Mouse (Mus musculus): ENCODE results near the gene Ier3. TPM values are rescaled to one million over a fixed set of nuclear protein-coding genes. Genes with fewer than 3 reads are reported as not detected.

Gene Ier3
- polyA plus RNA-seq (2016; fragmentation: Nextera tagmentation; extraction: Ambion mirVana), result 3.7 and 4.4 TPM in 2 replicates

- Histone ChIP-seq H3K9me3 (no peaks in the 10 kb centered on the region), H3K36me3 (replicated peaks) (peaks cover 26% of the 10 kb centered on the region), H3K27me3 (replicated peaks; ENCODE audit: low read depth, poor library complexity, severe bottlenecking) (peaks cover 33% of the 10 kb centered on the region), H3K27ac (replicated peaks) (peak within 1 kb of the TSS; percentile 92), H3K4me3 (peak within 1 kb of the TSS; percentile 83), H3K4me1 (peaks cover 50% of the 10 kb centered on the region)
- WGBS, result under 1% methylated on average over 62 of the region's 62 CpGs
- DNase-seq (ENCODE audit: low spot score), result peak; percentile 87
Measured at GRCm38 (mm10) chr17:35821439-35822430, at the start of gene Ier3. TSS of gene Ier3 (plus strand) at chr17:35821684.

- no peaks in the 10 kb centered on the region for H3K27me3 ChIP-seq (replicated peaks; ENCODE audit: low read depth, poor library complexity, severe bottlenecking)
- DNase-seq (ENCODE audit: low spot score), result peak; percentile 48
- H3K27ac ChIP-seq (replicated peaks), result no peak overlapping the region
- H3K4me3 ChIP-seq, result no peak overlapping the region
- H3K9me3 ChIP-seq, result no peaks in the 10 kb centered on the region
- H3K4me1 ChIP-seq, result peaks cover 11% of the 10 kb centered on the region
- 69% methylated on average over 13 of the region's 13 CpGs for WGBS
- H3K36me3 ChIP-seq (replicated peaks), result no peaks in the 10 kb centered on the region
Measured at GRCm38 (mm10) chr17:35776811-35777609, 44.5 kb upstream of the Ier3 start.

GRCm38 (mm10) chr17:35778965-35779364 is 42.5 kb upstream of the Ier3 start:
- 68% methylated on average over 6 of the region's 6 CpGs for WGBS
- H3K4me3 ChIP-seq, result no peak overlapping the region

GRCm38 (mm10) chr17:35779466-35780205 is 41.8 kb upstream of the Ier3 start:
- no peak overlapping the region for H3K4me3 ChIP-seq
- no peak for DNase-seq (ENCODE audit: low spot score)
- WGBS, result 74% methylated on average over 10 of the region's 10 CpGs
- no peak overlapping the region; the same call in 1 of the 2 replicates for H3K27ac ChIP-seq (replicated peaks)
- no peaks in the 10 kb centered on the region for H3K36me3 ChIP-seq (replicated peaks)
- H3K4me1 ChIP-seq, result peaks cover 11% of the 10 kb centered on the region
- no peaks in the 10 kb centered on the region for H3K9me3 ChIP-seq
- H3K27me3 ChIP-seq (replicated peaks; ENCODE audit: low read depth, poor library complexity, severe bottlenecking), result no peaks in the 10 kb centered on the region

More at GRCm38 (mm10) chr17:35778965-35779364, 42.5 kb upstream of the Ier3 start:
- H3K4me1 ChIP-seq, result peaks cover 11% of the 10 kb centered on the region
- no peaks in the 10 kb centered on the region for H3K9me3 ChIP-seq
- no peak overlapping the region; the same call in 1 of the 2 replicates for H3K27ac ChIP-seq (replicated peaks)
- no peaks in the 10 kb centered on the region for H3K36me3 ChIP-seq (replicated peaks)
- no peaks in the 10 kb centered on the region for H3K27me3 ChIP-seq (replicated peaks; ENCODE audit: low read depth, poor library complexity, severe bottlenecking)
- DNase-seq (ENCODE audit: low spot score), result no peak

- WGBS, result 90% methylated on average over 7 of the region's 7 CpGs
Measured at GRCm38 (mm10) chr17:35780362-35780761, 41.1 kb upstream of the Ier3 start.

GRCm38 (mm10) chr17:35782398-35782797 is 39.1 kb upstream of the Ier3 start:
- Histone ChIP-seq H3K27ac (replicated peaks) (no peak overlapping the region), H3K4me1 (peaks cover 2% of the 10 kb centered on the region), H3K27me3 (replicated peaks; ENCODE audit: low read depth, poor library complexity, severe bottlenecking) (no peaks in the 10 kb centered on the region), H3K9me3 (no peaks in the 10 kb centered on the region), H3K36me3 (replicated peaks) (no peaks in the 10 kb centered on the region), H3K4me3 (no peak overlapping the region)
- 79% methylated on average over 2 of the region's 2 CpGs for WGBS
- DNase-seq (ENCODE audit: low spot score), result peak; percentile 25

More at GRCm38 (mm10) chr17:35780362-35780761, 41.1 kb upstream of the Ier3 start:
- H3K36me3 ChIP-seq (replicated peaks), result no peaks in the 10 kb centered on the region
- DNase-seq (ENCODE audit: low spot score), result no peak
- peaks cover 11% of the 10 kb centered on the region for H3K4me1 ChIP-seq
- no peaks in the 10 kb centered on the region for H3K27me3 ChIP-seq (replicated peaks; ENCODE audit: low read depth, poor library complexity, severe bottlenecking)
- no peak overlapping the region for H3K4me3 ChIP-seq
- no peak overlapping the region for H3K27ac ChIP-seq (replicated peaks)
- H3K9me3 ChIP-seq, result no peaks in the 10 kb centered on the region

- H3K27me3 ChIP-seq (replicated peaks; ENCODE audit: low read depth, poor library complexity, severe bottlenecking), result no peaks in the 10 kb centered on the region
- no peaks in the 10 kb centered on the region for H3K9me3 ChIP-seq
- no peak for DNase-seq (ENCODE audit: low spot score)
- H3K4me1 ChIP-seq, result no peaks in the 10 kb centered on the region
- H3K36me3 ChIP-seq (replicated peaks), result no peaks in the 10 kb centered on the region
- H3K27ac ChIP-seq (replicated peaks), result no peak overlapping the region
- no peak overlapping the region for H3K4me3 ChIP-seq
- 89% methylated on average over 5 of the region's 5 CpGs for WGBS
Measured at GRCm38 (mm10) chr17:35782924-35783323, 38.6 kb upstream of the Ier3 start.

- no peaks in the 10 kb centered on the region for H3K36me3 ChIP-seq (replicated peaks)
- H3K4me1 ChIP-seq, result no peaks in the 10 kb centered on the region
- no peak overlapping the region for H3K4me3 ChIP-seq
- H3K27ac ChIP-seq (replicated peaks), result no peak overlapping the region
- no peaks in the 10 kb centered on the region for H3K27me3 ChIP-seq (replicated peaks; ENCODE audit: low read depth, poor library complexity, severe bottlenecking)
- no peak for DNase-seq (ENCODE audit: low spot score)
- 78% methylated on average over 6 of the region's 6 CpGs for WGBS
- no peaks in the 10 kb centered on the region for H3K9me3 ChIP-seq
Measured at GRCm38 (mm10) chr17:35783944-35784343, 37.5 kb upstream of the Ier3 start.

GRCm38 (mm10) chr17:35785140-35785539 is 36.3 kb upstream of the Ier3 start:
- Histone ChIP-seq H3K27me3 (replicated peaks; ENCODE audit: low read depth, poor library complexity, severe bottlenecking) (no peaks in the 10 kb centered on the region), H3K4me1 (no peaks in the 10 kb centered on the region), H3K9me3 (no peaks in the 10 kb centered on the region), H3K36me3 (replicated peaks) (no peaks in the 10 kb centered on the region), H3K4me3 (no peak overlapping the region), H3K27ac (replicated peaks) (no peak overlapping the region)
- 90% methylated on average over 4 of the region's 4 CpGs for WGBS
- DNase-seq (ENCODE audit: low spot score), result no peak

- Histone ChIP-seq H3K9me3 (no peaks in the 10 kb centered on the region), H3K4me1 (no peaks in the 10 kb centered on the region), H3K4me3 (no peak overlapping the region), H3K27me3 (replicated peaks; ENCODE audit: low read depth, poor library complexity, severe bottlenecking) (no peaks in the 10 kb centered on the region), H3K27ac (replicated peaks) (no peak overlapping the region), H3K36me3 (replicated peaks) (no peaks in the 10 kb centered on the region)
- DNase-seq (ENCODE audit: low spot score), result no peak
Measured at GRCm38 (mm10) chr17:35787493-35787892, 34.0 kb upstream of the Ier3 start.

GRCm38 (mm10) chr17:35788025-35788424 is 33.5 kb upstream of the Ier3 start:
- 79% methylated on average over 3 of the region's 3 CpGs for WGBS
- Histone ChIP-seq H3K27ac (replicated peaks) (no peak overlapping the region), H3K9me3 (no peaks in the 10 kb centered on the region), H3K4me1 (no peaks in the 10 kb centered on the region), H3K36me3 (replicated peaks) (no peaks in the 10 kb centered on the region), H3K4me3 (no peak overlapping the region), H3K27me3 (replicated peaks; ENCODE audit: low read depth, poor library complexity, severe bottlenecking) (no peaks in the 10 kb centered on the region)
- no peak for DNase-seq (ENCODE audit: low spot score)

GRCm38 (mm10) chr17:35790933-35791332 is 30.6 kb upstream of the Ier3 start:
- no peak overlapping the region for H3K27ac ChIP-seq (replicated peaks)
- H3K4me1 ChIP-seq, result no peaks in the 10 kb centered on the region
- no peak for DNase-seq (ENCODE audit: low spot score)
- H3K9me3 ChIP-seq, result no peaks in the 10 kb centered on the region
- H3K36me3 ChIP-seq (replicated peaks), result no peaks in the 10 kb centered on the region
- H3K4me3 ChIP-seq, result no peak overlapping the region
- H3K27me3 ChIP-seq (replicated peaks; ENCODE audit: low read depth, poor library complexity, severe bottlenecking), result no peaks in the 10 kb centered on the region
- 87% methylated on average over 4 of the region's 4 CpGs for WGBS

Data from embryonic facial prominence, embryonic 10.5 days (tissue).